Mouse (Mus musculus) left cerebral cortex, adult 9 months (tissue): ENCODE measurements around the gene St14.

Experiments used
- DNase-seq, 2 experiments: peaks; one replicate each; pipeline ENCODE4 v3.0.0; 2022; ENCODE audit warnings: low spot score in 2 of 2

St14 gene

GRCm38 (mm10) chr9:31122464-31123030 is 9.1 kb downstream of the St14 start:
- no peak for DNase-seq

DNA sequence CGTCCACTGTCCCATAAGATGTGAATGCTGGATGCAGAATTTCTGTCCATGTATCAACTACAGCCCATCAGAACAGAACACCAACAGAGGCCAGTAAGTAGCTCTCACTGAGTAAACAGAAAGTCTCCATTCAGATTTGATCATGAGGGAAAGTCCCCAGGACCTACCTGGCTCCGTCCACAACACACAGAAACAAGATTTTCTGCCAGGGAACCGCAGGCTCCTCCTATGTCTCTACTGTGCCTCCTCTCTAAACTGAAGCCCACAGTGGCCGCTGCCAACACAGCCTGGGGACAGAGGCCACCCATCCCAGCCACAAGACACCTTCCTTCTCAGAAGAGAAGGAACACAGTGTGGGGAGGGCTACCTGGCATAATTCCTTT is 11.1 kb downstream of the St14 start:
- no peak for DNase-seq

DNA sequence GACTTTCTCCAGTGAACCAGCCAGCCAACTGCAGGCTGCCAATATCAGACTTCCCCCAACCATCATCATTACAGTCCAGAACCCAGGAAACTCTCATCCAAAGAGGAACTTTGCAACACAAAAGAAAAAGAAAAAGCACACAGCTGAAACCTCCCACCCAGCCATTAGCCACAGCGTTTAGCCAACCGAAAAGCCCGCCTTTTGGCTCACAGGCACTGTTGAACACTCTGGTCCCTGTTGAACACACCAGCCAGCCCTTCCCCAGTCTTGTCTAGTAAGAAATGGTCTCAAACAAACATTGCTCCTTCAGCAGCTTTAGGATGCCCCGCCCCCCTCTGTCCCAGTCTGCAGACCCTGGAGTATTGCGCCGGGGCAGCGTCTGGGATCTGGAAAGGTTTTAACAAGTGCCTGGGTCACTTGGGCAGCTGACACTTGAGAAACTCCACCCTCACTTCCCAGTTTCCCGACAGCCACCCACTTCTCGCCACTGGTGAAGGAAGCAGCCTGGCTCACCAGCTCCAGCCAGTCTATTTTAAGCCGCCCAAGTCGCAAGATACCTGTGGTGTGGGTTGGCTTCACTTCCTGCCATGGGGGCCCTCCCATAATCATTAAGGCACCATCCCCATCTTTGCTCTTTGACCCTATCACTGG is 11.6 kb downstream of the St14 start:
- no peak for DNase-seq

DNA sequence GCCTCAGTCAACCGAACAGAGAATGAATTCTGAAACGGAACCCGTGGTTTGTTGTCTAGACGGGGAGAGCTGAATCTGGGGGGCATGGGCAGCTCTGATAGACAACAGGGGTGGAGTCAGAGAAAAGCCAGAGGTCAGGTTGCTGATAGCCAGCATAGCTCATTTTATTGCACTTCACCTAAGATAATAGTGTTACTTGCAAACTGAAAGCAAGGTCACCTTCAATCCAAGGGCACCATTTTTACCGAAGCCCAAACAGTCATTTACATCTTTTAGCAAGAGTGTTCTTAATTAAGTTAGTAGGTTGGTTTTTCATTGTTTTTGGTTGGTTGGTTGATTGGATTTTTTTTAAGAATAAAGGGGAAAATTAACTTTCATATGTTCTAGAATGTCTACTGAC is 12.2 kb downstream of the St14 start:
- DNase-seq: no peak

- DNase-seq: no peak
Observed at GRCm38 (mm10) chr9:31118520-31119298, 12.9 kb downstream of the St14 start.

- no peak for DNase-seq
Observed at GRCm38 (mm10) chr9:31117488-31117887, 14.2 kb downstream of the St14 start.

GRCm38 (mm10) chr9:31117088-31117487 is 14.6 kb downstream of the St14 start:
- DNase-seq: no peak

- no peak for DNase-seq
Observed at GRCm38 (mm10) chr9:31115586-31115985, 16.1 kb downstream of the St14 start.

DNA sequence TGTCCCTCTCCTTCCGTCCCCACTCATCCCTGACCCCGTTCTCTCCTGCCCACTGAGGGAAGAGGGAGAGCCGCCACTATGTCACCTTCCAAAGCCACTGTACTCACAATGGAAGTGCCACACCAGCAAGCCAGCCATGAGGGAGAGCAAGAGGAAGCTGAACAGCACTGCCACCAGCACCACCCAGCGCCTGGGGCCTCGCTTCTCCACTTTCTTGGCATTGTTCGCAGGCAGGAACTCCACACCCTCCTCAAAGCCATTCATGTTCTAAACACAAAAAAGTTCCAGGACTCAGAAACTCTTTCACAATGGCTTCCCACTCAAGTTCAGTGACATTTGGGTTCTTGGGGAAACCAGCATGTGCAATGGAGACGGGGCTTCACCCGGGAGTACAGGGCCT is 23.2 kb downstream of the St14 start:
- DNase-seq: no peak

DNA sequence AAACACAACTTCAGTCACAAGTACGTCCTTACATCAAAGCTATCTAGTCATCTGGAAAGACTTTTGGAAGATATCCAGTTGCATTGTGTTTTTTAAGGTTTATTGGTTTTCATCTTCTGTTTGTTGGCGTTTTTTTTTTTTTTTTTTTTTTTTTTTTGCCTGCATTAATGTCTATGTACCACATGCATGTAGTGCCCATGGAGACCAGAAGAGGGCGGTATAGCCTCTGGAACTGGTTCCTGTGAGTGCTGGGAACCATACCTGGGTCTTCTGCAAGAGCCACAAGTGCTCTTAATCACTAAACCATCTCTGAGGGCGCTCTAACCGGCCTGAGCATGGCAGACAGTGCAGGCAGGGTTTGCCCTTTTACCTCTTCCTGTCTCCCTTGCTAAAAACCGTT is 33.5 kb downstream of the St14 start:
- no peak for DNase-seq

DNA sequence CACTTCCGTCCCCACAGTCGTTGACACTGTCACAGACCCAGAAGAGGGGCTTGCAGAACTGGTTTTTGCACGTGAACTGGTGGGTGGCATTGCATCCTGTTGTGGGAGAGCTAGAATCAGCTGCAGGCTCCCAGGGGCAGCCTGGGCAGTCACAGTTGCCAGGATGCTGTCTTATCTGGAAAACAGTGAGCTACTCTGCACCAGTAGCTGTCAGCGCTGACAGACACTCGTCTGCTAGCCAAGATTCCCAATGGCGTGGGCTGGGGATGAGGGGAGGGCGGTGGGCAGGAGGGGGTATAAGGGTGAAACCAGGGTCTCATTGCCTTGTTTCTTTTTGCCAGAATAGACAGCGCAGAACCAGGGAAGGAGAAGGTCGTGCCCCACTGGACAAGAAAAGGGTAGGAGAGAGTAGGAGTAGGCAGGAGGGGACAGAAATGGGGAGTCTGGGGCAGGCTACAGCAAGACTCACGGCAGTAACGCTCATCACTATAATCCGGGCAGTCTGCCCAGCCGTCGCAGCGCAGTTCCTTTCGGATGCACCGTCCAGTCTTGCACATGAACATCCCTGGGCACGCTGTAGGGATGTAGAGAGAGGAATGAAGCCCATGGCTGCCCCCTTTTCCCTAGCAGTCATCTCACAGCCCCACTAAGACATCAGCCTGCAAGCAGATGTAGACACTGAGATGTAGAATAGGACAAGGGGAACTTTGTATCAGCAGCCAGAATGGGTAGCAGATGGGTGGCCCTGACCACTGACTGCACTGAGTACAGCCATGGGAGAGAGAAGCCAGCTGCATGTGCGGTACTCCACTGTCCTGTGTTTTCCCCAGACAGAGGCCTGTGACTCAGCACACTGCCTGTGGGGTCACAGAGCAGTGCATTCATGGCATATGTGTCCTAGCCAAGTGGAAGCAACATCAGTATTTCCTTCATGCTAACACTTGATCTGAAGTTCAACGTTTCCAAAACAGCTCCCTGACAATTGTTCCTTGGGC is 34.3 kb downstream of the St14 start:
- DNase-seq: no peak

- no peak for DNase-seq
Observed at GRCm38 (mm10) chr9:31092833-31093195, 38.8 kb downstream of the St14 start.

- no peak for DNase-seq
Observed at GRCm38 (mm10) chr9:31092111-31092832, 39.4 kb downstream of the St14 start.

DNA sequence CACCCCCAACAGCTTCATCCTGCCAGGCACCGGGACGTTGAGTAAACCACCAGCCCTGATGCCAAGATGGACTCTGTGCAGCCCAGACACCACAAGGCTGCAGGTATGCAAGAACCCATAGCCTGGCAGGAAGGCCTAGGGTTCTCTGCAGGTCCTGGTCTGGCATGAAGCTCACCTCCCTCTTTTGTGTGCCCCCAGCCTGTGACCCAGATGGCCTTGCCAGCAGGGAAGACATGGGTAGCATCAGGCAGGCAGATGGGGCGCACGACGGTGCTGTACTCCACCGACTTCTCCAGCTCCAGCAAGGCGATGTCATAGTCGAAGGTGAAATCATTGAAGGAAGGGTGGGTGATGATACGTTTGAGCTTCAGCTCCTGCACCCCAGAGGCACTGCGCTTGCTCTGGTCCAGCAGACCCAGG is 40.5 kb downstream of the St14 start:
- no peak for DNase-seq

DNA sequence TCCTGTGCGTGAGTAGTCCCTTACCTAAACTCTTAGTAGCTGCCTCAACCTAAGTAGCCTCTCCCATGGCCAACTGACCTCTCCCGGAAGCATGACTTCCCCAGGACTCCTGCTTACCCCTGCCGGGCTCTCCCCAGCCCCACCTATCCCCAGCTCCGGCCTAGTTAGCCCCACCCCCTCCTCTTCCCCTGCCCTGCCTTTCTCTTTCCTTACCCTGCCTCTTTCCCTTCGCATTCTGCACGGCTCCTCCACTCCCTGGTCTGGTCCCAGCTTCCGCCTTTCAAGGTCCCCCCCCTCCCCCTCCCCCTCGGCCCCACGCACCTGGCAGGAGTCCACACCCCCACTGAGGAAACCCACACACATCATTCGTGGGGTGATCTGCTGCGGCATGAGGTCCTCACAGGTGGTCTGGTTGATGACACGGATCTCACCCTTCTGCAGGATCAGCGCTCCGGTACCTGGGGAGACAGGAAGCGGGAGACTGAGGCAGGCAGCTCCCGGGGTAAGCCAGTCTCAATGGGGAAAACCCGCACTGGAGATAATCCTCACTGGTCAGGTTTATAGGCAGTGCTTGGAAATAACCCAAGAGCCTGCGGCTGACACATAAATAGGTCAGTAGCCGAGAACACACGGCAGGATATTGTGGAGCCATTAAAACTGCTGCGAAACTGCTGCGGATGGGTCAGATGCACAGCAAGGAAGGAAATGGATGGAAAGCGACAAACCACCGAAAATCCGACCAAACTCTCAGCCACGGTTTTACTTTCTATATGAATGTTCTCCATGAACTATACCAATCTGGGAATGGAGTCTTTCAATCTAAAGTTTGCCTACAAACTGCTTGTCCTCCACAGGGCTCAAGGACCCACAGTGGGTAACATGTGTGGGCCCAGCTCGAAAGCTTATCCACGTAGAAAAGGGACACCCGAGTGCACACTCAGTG is 41.3 kb downstream of the St14 start:
- no peak for DNase-seq

GRCm38 (mm10) chr9:31089541-31089940 is 42.1 kb downstream of the St14 start:
- DNase-seq: no peak

DNA sequence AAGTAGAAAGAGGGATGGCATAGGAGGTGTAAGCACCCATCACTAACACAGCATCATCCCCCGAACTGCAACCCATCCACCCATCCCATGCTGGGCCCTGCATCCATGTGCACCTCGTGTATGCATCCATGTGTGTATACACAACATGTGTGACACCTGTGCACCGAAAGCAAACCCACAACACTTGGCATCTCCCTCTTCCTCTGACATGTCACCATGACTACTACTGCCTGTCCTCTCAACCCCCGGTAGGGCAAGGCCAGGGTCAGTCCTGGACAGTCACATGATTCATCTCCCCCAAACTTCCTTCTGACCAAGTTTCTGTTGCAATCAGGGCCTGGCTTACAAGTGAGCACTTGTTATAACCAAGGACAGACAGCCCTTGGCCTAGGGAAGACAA is 42.8 kb downstream of the St14 start:
- no peak for DNase-seq

DNA sequence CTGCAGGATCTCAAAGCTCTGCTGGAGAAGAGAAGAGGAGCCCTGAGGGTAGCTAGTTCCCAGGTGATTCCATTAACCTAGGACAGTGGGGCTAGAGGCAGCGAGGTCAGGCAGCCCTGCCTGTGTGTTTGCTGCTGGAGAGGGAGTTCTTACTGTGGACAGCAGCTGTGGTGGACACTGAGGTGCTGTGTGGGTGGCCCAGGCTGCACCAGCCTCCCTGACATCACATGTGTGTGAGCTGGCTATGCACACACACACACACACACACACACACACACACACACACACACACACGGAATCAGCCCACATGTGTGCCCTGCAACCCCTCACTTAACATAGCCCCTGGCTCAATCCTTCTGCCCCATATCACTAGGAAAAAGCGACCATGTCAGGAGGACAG is 43.5 kb downstream of the St14 start:
- no peak for DNase-seq

GRCm38 (mm10) chr9:31087466-31087865 is 44.2 kb downstream of the St14 start:
- no peak for DNase-seq

DNA sequence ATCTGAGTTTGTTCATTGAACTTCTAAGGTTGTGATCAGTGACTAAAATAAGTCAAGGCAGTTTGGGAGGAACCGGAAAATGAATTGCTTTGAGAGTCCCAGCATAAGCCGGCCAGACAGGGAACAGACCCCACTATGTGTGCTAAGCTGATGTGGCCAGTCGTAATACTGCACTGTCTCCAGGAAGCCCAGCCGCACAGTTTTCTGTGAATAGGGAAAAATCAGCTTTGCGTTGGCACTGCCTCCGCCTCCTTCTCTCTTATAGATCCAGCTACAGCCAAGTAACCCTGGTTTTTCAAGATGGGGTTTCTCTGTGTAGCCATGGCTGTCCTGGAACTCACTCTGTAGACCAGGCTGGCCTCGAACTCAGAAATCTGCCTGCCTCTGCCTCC is 44.9 kb downstream of the St14 start:
- DNase-seq: no peak
